Mouse (Mus musculus): Measurements from ENCODE around the gene 9330182L06Rik. TPM values are rescaled to one million over a fixed set of nuclear protein-coding genes. Genes with fewer than 3 reads are reported as not detected.
A peak's percentile ranks its signal among the peaks of the same experiment; 100 is the strongest.

Gene 9330182L06Rik
- total RNA-seq (2021) = 10 to 100 TPM in 1 of 2 experiments, 1 to 10 TPM in 1; 8.3 to 10.9 TPM
- long read RNA-seq, experiment 1, full-length matches to known transcripts = 4 of 6 reads
- long read RNA-seq, experiment 1, partial matches to known transcripts = 2 of 6 reads
- long read RNA-seq, experiment 1, other reads (novel, unspliced or antisense) = 0 of 6 reads
- long read RNA-seq, experiment 2, full-length matches to known transcripts = 1 of 2 reads
- long read RNA-seq, experiment 2, partial matches to known transcripts = 0 of 2 reads
- long read RNA-seq, experiment 2, other reads (novel, unspliced or antisense) = 1 of 2 reads

DNA sequence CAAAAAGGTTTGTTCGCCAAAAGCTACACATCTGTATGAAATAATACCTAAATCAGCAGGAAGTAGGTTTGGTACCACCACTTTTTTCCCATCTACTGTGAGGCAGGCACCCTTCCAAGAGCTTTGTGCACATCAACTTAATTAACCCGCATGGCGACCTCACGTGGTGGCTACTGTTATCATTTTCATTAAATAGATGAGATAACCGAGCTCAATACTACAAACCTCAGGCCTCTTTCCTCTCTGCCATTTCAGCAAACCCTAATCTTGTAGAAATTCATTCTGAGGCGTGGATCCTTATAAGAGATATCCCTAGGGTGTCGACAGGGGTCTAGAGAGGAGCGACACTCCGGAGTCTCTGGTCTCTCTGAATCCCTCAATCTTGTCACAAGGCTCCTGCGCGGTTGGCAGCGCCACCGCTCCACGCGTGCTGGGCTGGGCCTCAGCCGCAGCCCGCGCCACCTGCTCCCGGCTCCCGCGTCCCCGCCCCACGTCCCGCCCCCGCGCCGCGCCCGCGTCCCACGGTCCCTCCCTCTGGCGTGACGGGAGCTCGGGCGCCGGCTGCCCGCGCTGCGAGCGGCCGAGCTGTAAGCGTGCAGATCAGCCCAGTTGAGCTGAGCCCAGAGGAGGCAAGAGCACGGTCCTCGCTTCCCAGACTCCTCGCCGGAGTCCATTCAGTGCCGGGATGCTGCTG is at the start of gene 9330182L06Rik:
Gene 9330182L06Rik (plus strand): TSS at position 533 of the 694 bp plus-strand sequence.
- peak; percentile 78 for DNase-seq

DNA sequence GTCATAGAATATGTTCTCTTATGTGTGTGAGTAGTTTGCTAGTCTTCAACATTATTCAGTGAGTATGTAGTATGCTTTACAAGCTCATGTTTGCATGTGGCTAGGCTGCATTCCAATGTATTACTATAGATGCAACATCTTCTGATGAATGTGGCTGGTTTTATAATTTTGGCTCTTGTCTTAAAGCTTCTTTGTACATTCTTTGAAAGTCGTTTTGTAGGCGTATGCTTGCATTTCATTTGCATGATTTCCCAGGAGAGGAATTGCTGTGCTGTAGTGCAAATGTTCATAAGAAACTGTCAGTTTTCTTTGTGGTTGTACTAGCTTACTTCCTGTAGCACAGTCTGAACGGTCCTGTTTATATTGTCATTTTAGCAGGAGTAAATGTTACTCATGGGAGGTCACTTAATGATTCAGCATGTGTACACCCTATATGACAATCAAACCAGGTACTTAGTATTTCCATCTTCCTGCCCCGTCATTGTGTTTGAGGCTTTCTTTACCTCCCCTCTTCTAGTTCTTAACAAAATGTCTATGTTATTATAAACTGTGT is 38.4 kb upstream of the 9330182L06Rik start:
- DNase-seq = no peak

- DNase-seq = no peak
These were observed 1.6 kb upstream of the 9330182L06Rik start for GRCm38 (mm10) chr5:9264361-9264760.

GRCm38 (mm10) chr5:9266280-9266923 is 484 bp downstream of the 9330182L06Rik start:
- DNase-seq = no peak

DNA sequence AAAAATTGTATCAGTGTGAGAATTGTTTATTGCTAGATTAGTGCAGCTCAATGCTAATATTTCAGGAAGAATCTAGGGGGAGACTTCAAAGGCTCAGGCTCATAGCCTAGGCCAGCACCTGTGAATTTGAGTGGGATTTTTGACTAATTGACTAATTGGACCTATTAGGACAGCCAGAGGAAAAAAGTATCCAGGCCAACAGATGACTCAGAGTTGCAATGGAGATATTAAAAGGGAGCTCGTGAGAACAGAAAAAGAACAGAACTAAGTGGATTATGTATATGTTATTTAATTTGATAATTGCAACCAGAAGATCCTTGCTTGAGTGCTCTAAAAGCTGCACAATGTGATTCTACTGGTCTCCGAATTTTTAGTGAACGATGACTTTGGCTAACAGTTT is 3.7 kb downstream of the 9330182L06Rik start:
- DNase-seq = no peak

GRCm38 (mm10) chr5:9272976-9273375 is 7.1 kb downstream of the 9330182L06Rik start:
- no peak for DNase-seq

- no peak for DNase-seq
These were observed 30.0 kb downstream of the 9330182L06Rik start for GRCm38 (mm10) chr5:9295777-9296549.

DNA sequence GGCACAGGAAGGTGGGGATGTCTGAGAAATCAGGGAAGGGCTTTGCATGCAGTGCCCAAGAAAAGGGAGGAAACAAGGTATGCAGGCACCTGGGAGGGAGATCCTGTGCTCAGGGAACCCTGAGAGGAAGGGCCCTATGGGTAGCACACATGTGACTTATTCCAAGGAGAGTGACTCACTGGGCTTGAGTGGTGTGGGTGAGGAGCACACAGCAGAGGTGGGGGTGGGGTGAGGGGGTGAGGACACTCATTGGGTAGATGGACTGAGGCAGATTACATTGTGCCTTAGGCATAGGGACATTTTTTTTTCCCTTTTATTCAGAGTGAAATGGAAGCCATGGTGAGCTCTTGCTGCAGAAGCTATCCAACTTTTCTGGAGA is 30.6 kb downstream of the 9330182L06Rik start:
- DNase-seq = no peak

DNA sequence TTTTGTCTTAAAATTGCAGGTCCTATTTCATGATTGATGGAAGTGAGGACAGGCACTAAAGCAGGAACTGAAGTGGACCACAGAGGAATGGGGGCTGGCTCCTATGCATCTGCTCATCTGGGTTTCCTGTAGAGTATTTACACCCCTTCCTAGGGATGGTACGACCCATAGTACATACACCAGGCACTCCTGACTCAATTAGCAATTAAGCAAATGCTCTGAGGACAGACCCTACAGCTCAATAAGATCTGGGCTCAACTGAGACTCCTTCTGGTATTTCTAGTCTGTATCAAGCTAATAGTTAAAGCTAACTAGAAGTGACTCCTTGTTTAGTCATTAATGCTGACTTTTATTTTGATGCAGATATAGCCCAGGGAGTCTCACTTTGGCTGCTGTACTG is 60.9 kb downstream of the 9330182L06Rik start:
- no peak for DNase-seq

GRCm38 (mm10) chr5:9327528-9327927 is 61.6 kb downstream of the 9330182L06Rik start:
- no peak for DNase-seq

DNA sequence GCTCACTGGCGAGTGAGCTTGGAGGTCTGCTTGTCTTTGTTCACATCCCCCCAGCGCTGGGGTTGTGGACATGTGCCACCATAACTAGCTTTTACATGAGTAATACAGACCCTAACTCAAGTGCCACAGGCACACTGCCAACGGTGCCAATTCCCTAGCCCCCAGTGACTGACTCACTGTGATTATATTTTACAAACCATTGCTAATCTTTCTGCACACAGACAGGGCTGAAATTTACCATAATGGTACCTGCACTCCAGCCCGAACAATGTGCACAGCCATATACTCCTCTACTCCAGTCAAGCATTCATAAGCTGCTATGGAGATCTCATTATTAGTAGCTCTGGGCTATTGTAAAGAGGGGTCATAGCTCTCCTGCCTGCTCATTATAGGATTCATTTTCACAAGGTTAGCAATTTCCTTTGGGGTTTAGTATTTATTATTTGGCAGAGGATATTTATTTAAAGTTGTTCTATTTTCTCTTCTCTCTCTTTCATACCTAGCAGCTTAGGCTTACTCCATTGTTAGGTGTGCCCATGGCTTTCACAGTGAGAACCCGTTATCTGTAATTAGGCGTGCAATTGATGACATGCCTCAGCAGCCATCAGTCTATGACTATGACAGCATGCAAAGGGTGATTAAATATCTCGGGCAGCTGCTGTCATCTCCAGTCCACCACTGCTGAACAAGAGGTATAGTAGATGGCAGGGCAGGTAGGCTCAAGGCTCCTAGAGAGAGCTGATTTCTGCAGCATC is 73.0 kb downstream of the 9330182L06Rik start:
- DNase-seq = no peak

DNA sequence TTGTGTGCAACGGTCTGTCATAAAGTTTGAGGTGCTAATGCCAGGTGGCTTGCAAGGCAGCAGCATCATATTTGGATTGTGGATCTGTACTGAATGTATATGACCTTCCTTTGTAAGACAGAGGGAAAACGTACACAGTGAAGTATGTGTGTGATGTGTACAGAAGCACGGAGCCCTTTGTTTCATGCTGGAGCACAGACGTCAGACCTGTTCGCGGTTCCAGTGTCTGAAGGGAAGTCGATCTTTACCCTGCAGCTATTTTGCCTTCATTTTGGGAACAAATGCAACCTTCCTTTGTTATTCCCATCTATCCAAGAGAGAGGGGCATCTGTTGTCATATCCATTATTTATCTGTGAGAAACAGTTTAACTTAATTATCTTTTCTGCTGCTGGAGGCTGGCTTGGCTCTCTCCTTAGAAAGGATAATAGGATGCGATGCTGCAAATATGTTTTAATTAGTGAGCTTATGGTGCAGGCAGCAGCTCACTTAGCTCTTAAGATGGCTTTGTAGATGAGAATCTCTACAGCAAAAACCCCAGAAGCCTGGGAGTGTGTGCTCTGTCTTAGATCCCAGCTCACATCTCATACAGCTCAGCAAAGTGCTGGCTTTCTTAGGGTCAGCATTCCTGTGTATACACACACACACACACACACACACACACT is 73.7 kb downstream of the 9330182L06Rik start:
- DNase-seq = no peak

GRCm38 (mm10) chr5:9344581-9344980 is 78.7 kb downstream of the 9330182L06Rik start:
- no peak for DNase-seq

DNA sequence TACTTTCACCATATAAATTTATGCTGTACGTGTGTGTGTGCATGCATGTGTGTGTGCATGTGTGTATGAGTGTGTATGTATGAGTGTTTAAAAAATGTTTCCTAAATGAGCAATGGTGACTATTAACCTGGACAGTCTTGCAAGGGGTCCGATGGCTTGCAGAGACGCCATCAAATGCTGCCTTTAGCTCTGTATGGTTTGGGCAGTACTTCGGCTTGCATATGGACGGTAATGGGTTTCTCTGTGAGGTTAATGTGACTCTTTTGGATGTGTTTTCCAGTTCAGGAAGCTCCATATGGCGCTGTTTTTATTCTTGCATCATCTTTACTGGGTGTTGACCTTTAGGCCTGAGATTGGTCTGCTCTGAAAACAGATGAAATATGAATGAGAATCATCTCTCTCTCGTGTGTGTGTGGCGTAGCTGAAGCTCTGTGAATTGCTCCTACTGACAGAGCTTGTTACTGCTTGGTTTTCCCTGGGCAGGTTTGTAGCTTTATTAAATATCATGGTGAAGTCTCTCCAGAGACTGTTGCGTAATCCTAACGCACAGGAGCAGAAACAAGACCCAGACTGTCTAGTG is 79.2 kb downstream of the 9330182L06Rik start:
- no peak for DNase-seq

- DNase-seq = no peak
These were observed 79.7 kb downstream of the 9330182L06Rik start for GRCm38 (mm10) chr5:9345625-9346024.

DNA sequence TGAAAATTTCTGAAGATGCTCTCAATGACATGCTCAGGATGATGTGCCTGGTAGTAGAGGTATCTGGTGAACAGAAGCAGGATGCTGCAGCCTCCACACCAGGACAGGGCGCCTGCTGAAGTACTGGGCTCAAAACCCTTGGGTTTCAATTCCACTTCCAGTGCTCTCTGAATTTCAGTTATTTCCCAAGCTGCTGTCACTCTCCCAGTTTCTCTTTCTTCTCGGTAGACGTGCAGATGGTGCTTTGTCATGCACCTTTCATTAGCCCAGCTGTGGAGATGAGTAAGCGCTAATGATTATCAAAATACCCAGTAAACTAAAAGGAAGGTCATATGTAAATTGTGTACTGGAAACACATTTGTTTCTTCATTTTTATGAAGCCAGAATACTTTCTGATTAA is 80.6 kb downstream of the 9330182L06Rik start:
- no peak for DNase-seq

DNA sequence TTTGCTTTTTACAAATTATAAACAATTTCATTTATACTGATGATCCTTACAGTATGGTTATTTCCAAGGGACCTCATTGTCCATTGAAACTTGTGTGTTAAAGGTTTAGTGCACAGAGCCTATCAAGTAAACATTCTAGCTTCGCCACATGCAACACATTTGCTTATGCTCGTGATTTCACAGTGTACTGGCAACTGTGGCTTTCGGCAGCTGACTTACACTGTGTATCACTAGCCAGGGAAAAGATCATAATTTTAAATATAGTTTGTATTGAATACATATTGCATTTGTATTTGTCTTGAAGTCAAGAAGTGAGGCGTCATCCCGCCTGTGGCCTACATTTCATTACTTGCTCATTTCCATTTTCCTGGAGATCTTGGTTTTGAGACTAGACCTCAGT is 86.2 kb downstream of the 9330182L06Rik start:
- no peak for DNase-seq

GRCm38 (mm10) chr5:9352646-9353045 is 86.7 kb downstream of the 9330182L06Rik start:
- no peak for DNase-seq

- DNase-seq = no peak
These were observed 88.3 kb downstream of the 9330182L06Rik start for GRCm38 (mm10) chr5:9354257-9354656.

DNA sequence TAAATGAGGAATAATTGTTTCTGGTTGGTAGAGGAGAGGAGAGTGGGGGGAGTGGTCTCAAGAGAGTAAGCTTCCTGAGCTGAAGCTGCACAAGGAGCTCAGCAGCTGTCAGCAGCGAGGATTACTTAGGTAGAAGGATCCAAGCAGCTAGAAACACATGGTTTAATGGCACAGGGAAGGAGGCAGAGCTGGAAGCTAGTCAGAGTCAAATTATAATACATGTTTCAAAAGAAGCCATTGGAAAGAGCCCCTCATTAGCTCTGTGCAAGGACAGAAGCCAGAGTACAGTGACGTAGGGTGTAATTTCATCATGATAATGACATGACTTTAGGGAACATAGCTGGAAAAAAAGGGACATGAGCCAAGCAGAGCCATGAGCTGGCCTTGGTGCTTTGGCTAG is 92.2 kb downstream of the 9330182L06Rik start:
- DNase-seq = peak; percentile 17
